In genomic region chr16:56526482-56526881, GRCm38 (mm10) we compare ENCODE assay signal across 18 mouse cellular contexts. TPM values are rescaled to one million over a fixed set of nuclear protein-coding genes. Genes with fewer than 3 reads are reported as not detected.
DNase-seq lines count a peak whose midpoint lies in the region.
"Had no signal": no experiment of that assay in that cellular context is flagged by ENCODE, and none has a peak within 500 bp of the region (broad histone marks: within the 10 kb centered on the region; RNA-seq: fewer than 3 reads in every experiment).

No protein-coding gene starts in this region.

- DNase-seq in layer of hippocampus, adult 9-10 months (ENCODE audit: low spot score): peak; percentile 15
- DNase-seq in layer of hippocampus, postnatal 36 days: no peak
- DNase-seq in cerebellum, adult 8-10 months: peak; percentile 3
- DNase-seq in cerebellum, postnatal 25 days: peak; percentile 57 to 75
- DNase-seq in natural killer cell, adult 2 months (ENCODE audit: low spot score in 2 of 2): no peak
- no peak for DNase-seq in thymus, postnatal 0 days (ENCODE audit: low spot score)
- DNase-seq in lung, postnatal 36 days: no peak
- DNase-seq: heart, adult 2 months; heart, postnatal 4 days; kidney, adult 8-10 months; kidney, postnatal 4 days; lung, embryonic 14.5 days; lung, postnatal 14 days; right cerebral cortex, postnatal 4 days; thymus, adult 2 months; thymus, postnatal 4 days had no signal

RNA-seq across cellular contexts. Expression of gene Abi3bp, which starts 48.8 kb away (rescaled TPM):
- total RNA-seq in layer of hippocampus, postnatal 36 days (2021): 1 to 10 TPM in 1 of 2 experiments, under 1 TPM in 1; 0.92 to 1.3 TPM
- 2.2 and 2.3 TPM in 2 replicates for polyA plus RNA-seq in thymus, postnatal 0 days (2015; fragmentation: Nextera tagmentation; extraction: Ambion mirVana)
- total RNA-seq: megakaryocyte progenitor cell, adult 5-6 weeks had no signal
- polyA plus RNA-seq: erythroblast, embryonic 14.5 days had no signal

Comparison
In these comparisons a context has a peak if more than half of its experiments do, and no peak if none do; other contexts are left out.
1. DNase-seq: peak in layer of hippocampus, adult 9-10 months (single experiment), cerebellum, adult 8-10 months (single experiment) and cerebellum, postnatal 25 days (2 of 2); none in layer of hippocampus, postnatal 36 days (0 of 2), natural killer cell, adult 2 months (0 of 2), thymus, postnatal 0 days (single experiment) and lung, postnatal 36 days (single experiment).